In genomic region chr13:93510447-93511180, GRCm38 (mm10) we compare ENCODE assay signal across 11 mouse cellular contexts. TPM values are rescaled to one million over a fixed set of nuclear protein-coding genes. Genes with fewer than 3 reads are reported as not detected.
DNase-seq lines count a peak whose midpoint lies in the region; ATAC-seq lines count a peak whose summit lies in the region.
"Had no signal": no experiment of that assay in that cellular context is flagged by ENCODE, and none has a peak within 500 bp of the region (broad histone marks: within the 10 kb centered on the region; RNA-seq: fewer than 3 reads in every experiment).

No protein-coding gene starts in this region.

- no peaks in the 10 kb centered on the region for H3K36me3 ChIP-seq in hindbrain, embryonic 10.5 days
- H3K36me3 ChIP-seq in hindbrain, embryonic 12.5 days, result no peaks in the 10 kb centered on the region

- H3K9me3 ChIP-seq in hindbrain, embryonic 10.5 days, result no peaks in the 10 kb centered on the region
- H3K9me3 ChIP-seq in hindbrain, embryonic 12.5 days (replicated peaks), result no peaks in the 10 kb centered on the region

- 64% methylated on average over 16 of the region's 16 CpGs for WGBS in hindbrain, embryonic 10.5 days
- WGBS in hindbrain, embryonic 12.5 days, result 53% methylated on average over 16 of the region's 16 CpGs

- no peak overlapping the region for H3K9ac ChIP-seq in hindbrain, embryonic 12.5 days

- peak overlapping the region; percentile 64 for H3K27ac ChIP-seq in hindbrain, embryonic 10.5 days
- H3K27ac ChIP-seq in hindbrain, embryonic 12.5 days, result no peak overlapping the region

- 0 out of 2 replicates have a peak, but pooled peaks cover 4% of the 10 kb centered on the region for H3K4me1 ChIP-seq in hindbrain, embryonic 10.5 days (replicated peaks)
- H3K4me1 ChIP-seq in hindbrain, embryonic 12.5 days, result no peaks in the 10 kb centered on the region

- no peak overlapping the region for H3K4me2 ChIP-seq in hindbrain, embryonic 12.5 days (replicated peaks)
- H3K4me2 ChIP-seq: liver, embryonic 11.5 days had no signal

- no peak overlapping the region for H3K4me3 ChIP-seq in hindbrain, embryonic 10.5 days
- H3K4me3 ChIP-seq in hindbrain, embryonic 12.5 days, result no peak overlapping the region

- no peaks in the 10 kb centered on the region for H3K27me3 ChIP-seq in hindbrain, embryonic 10.5 days (ENCODE audit: insufficient read depth, poor library complexity, severe bottlenecking)
- H3K27me3 ChIP-seq in hindbrain, embryonic 12.5 days, result no peaks in the 10 kb centered on the region

- no peak for ATAC-seq in hindbrain, embryonic 12.5 days (ENCODE audit: low FRiP score)
- ATAC-seq in monocyte, adult 5-6 weeks (replicated peaks; ENCODE audit: insufficient number of reproducible peaks, low FRiP score, low TSS enrichment, poor library complexity, severe bottlenecking), result no peak
- ATAC-seq in megakaryocyte, adult 5-6 weeks (ENCODE audit: poor library complexity, severe bottlenecking), result no peak
- ATAC-seq: activated CD4-positive, CD25-positive, alpha-beta regulatory T cell, adult 4 months had no signal

- DNase-seq in hindbrain, embryonic 10.5 days (ENCODE audit: low spot score), result no peak
- DNase-seq in frontal cortex, postnatal 10 days (ENCODE audit: low spot score in 2 of 2), result peak; percentile 24 to 34
- peak; percentile 15 to 28 for DNase-seq in layer of hippocampus, postnatal 25 days (ENCODE audit: extremely low spot score in 1 of 2, low spot score in 1 of 2)
- DNase-seq in right cerebral cortex, postnatal 14 days, result peak; percentile 19
- no peak for DNase-seq in thymus, postnatal 25 days
- DNase-seq: kidney, adult 18-20 months had no signal

RNA-seq across cellular contexts. Expression of gene Jmy, which starts 11.0 kb away (rescaled TPM):
- polyA plus RNA-seq in hindbrain, embryonic 10.5 days (2016; fragmentation: Nextera tagmentation; extraction: Ambion mirVana), result 3.9 and 4.0 TPM in 2 replicates
- 10.6 TPM in 2 replicates for polyA plus RNA-seq in hindbrain, embryonic 12.5 days (2016; fragmentation: Nextera tagmentation; extraction: Ambion mirVana)
- total RNA-seq in layer of hippocampus, postnatal 25 days (2021), result 10 to 100 TPM; 40.5 to 41.8 TPM
- total RNA-seq in monocyte, adult 5-6 weeks (2017), result 8.7 to 12.0 TPM (median 9.7 TPM) in 3 replicates
- total RNA-seq in megakaryocyte, adult 5-6 weeks (2015), result 4.3 and 7.4 TPM in 2 replicates
- 3.2 and 4.6 TPM in 2 replicates for total RNA-seq in megakaryocyte, adult 5-6 weeks (2017)

Comparison
In these comparisons a context has a peak if more than half of its experiments do, and no peak if none do; other contexts are left out.
1. DNase-seq: peak in frontal cortex, postnatal 10 days (2 of 2), layer of hippocampus, postnatal 25 days (2 of 2) and right cerebral cortex, postnatal 14 days (single experiment); none in hindbrain, embryonic 10.5 days (single experiment) and thymus, postnatal 25 days (single experiment).